Mouse (Mus musculus) heart, postnatal 25 days (tissue): ENCODE data around the gene Adssl1. TPM values are rescaled to one million over a fixed set of nuclear protein-coding genes. Genes with fewer than 3 reads are reported as not detected.

ENCODE experiments used
- DNase-seq: peaks from one replicate; pipeline ENCODE4 v3.0.0; 2022; ENCODE audit warnings: low spot score
- intact Hi-C: fragments of 180-260 bp; cut with DNase I; formaldehyde crosslinking; loops from one replicate; pipeline ENCODE4 v1.15.1; 2025
- total RNA-seq, 2 experiments: library from RNA; stranded (reverse); gene quantifications; 2 replicates each; pipeline ENCODE4 v1.2.3; 2021

Adssl1 gene
- total RNA-seq, 2 experiments from 2014 or later = 147 TPM

- intact Hi-C loops = no loop called here
- DNase-seq = no peak
Observed at GRCm38 (mm10) chr12:112591730-112592129, 28.1 kb upstream of the Adssl1 start.

GRCm38 (mm10) chr12:112592985-112593734 is 26.7 kb upstream of the Adssl1 start:
- intact Hi-C loops = no loop called here
- DNase-seq = no peak

- DNase-seq = no peak
- intact Hi-C loops = no loop called here
Observed at GRCm38 (mm10) chr12:112593951-112594915, 25.6 kb upstream of the Adssl1 start.

GRCm38 (mm10) chr12:112594989-112595388 is 24.9 kb upstream of the Adssl1 start:
- no peak for DNase-seq
- intact Hi-C loops = no loop called here

GRCm38 (mm10) chr12:112595626-112596025 is 24.2 kb upstream of the Adssl1 start:
- DNase-seq = no peak
- intact Hi-C loops = no loop called here

- no peak for DNase-seq
- intact Hi-C loops = no loop called here
Observed at GRCm38 (mm10) chr12:112596454-112596853, 23.4 kb upstream of the Adssl1 start.

GRCm38 (mm10) chr12:112596891-112597500 is 22.8 kb upstream of the Adssl1 start:
- no peak for DNase-seq
- intact Hi-C loops = no loop called here

- intact Hi-C loops = no loop called here
- no peak for DNase-seq
Observed at GRCm38 (mm10) chr12:112597618-112598017, 22.2 kb upstream of the Adssl1 start.

GRCm38 (mm10) chr12:112599198-112599597 is 20.6 kb upstream of the Adssl1 start:
- no peak for DNase-seq
- intact Hi-C loops = no loop called here

GRCm38 (mm10) chr12:112599942-112600611 is 19.8 kb upstream of the Adssl1 start:
- DNase-seq = no peak
- intact Hi-C loops = no loop called here

GRCm38 (mm10) chr12:112604022-112604421 is 15.8 kb upstream of the Adssl1 start:
- no peak for DNase-seq
- intact Hi-C loops = no loop called here

GRCm38 (mm10) chr12:112604709-112605649 is 14.9 kb upstream of the Adssl1 start:
- DNase-seq = no peak
- intact Hi-C loops = loop anchor here (1.0 kb wide), 1 partner anchor 53 kb away; no protein-coding TSS in a partner anchor

- DNase-seq = no peak
- intact Hi-C loops = loop anchor here (1.0 kb wide), 1 partner anchor 53 kb away; no protein-coding TSS in a partner anchor
Observed at GRCm38 (mm10) chr12:112605766-112606165, 14.1 kb upstream of the Adssl1 start.

GRCm38 (mm10) chr12:112606998-112607397 is 12.8 kb upstream of the Adssl1 start:
- DNase-seq = no peak
- intact Hi-C loops = no loop called here

- DNase-seq = no peak
- intact Hi-C loops = no loop called here
Observed at GRCm38 (mm10) chr12:112609031-112609430, 10.8 kb upstream of the Adssl1 start.

GRCm38 (mm10) chr12:112616668-112617067 is 3.2 kb upstream of the Adssl1 start:
- intact Hi-C loops = loop anchor here (5.0 kb wide), 1 partner anchor 119 kb away; no protein-coding TSS in a partner anchor
- DNase-seq = no peak

- intact Hi-C loops = loop anchor here (5.0 kb wide), 1 partner anchor 120 kb away; no protein-coding TSS in a partner anchor
- DNase-seq = no peak
Observed at GRCm38 (mm10) chr12:112617184-112617583, 2.7 kb upstream of the Adssl1 start.

GRCm38 (mm10) chr12:112617898-112618380 is 1.9 kb upstream of the Adssl1 start:
- intact Hi-C loops = loop anchor here (5.0 kb wide), 1 partner anchor 121 kb away; no protein-coding TSS in a partner anchor
- peak; percentile 49 for DNase-seq
